Mouse (Mus musculus) erythroblast, embryonic 14.5 days (primary cell): ENCODE results near the gene Ccr4.

Source experiments
- GATA1 ChIP-seq: IDR thresholded peaks from 2 replicates; pipeline ENCODE4 v1.6.1; 2012; ENCODE audit warnings: low read length, inconsistent platforms, mixed read lengths
- TAL1 ChIP-seq: IDR thresholded peaks from 3 replicates; pipeline ENCODE4 v1.6.1; 2012; ENCODE audit warnings: low read length, inconsistent platforms, mixed read lengths

GRCm38 (mm10) chr9:114506564-114506963, 1.8 kb upstream of the Ccr4 start:
- TF ChIP-seq GATA1 (no peak), TAL1 (no peak)
